Mouse (Mus musculus): Measurements from ENCODE around the gene Hist1h2bm. TPM values are rescaled to one million over a fixed set of nuclear protein-coding genes. Genes with fewer than 3 reads are reported as not detected.

Gene Hist1h2bm
- total RNA-seq, 2 experiments from 2014 or later: 5.5 to 6.1 TPM

DNA sequence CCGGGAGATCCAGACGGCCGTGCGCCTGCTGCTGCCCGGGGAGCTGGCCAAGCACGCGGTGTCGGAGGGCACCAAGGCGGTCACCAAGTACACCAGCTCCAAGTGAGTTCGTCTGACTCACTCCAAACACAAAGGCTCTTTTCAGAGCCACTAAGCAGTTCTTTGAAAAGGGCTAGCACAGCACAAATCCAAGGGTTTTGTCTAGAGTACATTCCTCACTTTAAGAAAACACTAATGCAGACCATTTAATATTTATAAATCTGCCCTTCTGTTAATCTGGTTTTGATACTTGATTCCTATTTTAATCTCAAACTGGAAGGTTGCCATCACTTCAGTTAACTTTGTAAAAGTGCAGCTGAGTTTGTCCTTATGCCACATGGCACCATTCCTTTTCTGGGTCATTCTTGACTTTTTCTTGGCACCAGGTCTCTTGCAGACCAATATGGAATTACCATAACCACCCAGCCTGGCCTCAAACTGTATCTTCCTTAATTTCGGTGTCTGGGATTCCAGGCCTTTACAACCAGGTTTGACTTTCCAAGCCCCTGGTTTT lies 605 bp downstream of the Hist1h2bm start:
- no peak for DNase-seq (ENCODE audit: low spot score)
- intact Hi-C loops (cut with DNase I): no loop called here

DNA sequence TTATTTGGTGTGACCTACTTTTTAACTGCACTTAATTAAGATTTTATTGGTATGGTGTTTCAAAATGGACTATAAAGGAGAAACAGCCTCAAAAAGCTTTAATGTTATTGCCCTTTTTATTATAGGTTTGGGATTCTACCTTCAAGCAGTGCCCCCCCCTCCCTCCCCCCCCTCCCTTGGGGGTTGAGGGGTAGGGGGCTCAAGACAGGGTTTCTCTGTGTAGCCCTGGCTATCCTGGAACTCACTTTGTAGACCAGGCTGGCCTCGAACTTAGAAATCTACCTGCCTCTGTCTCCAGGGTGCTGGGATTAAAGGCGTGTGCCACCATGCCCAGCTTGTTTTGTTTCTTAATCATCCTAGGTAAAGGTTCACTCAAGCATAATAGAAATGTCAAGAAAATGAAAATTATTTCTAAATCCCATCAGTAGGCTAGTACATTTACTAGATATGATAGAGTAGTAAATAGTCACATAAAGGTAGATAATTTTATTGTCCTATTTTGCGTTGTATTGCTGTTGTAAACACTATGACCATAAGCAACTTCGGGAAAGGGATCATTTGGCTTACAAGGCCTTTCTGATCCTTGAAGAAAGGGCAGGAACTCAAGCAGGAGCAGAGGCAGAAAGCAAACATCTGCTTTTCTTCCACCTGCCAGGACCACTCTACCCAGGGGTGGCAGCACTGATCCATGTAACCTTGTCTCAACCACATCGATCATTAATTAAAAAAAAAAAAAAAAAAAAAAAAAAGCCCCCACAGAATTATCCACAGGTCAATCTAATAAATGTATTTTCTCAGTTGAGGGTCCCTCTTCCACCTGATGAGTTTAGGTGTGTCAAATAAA lies 1.4 kb downstream of the Hist1h2bm start:
- intact Hi-C loops (cut with DNase I): no loop called here
- no peak for DNase-seq (ENCODE audit: low spot score)

DNA sequence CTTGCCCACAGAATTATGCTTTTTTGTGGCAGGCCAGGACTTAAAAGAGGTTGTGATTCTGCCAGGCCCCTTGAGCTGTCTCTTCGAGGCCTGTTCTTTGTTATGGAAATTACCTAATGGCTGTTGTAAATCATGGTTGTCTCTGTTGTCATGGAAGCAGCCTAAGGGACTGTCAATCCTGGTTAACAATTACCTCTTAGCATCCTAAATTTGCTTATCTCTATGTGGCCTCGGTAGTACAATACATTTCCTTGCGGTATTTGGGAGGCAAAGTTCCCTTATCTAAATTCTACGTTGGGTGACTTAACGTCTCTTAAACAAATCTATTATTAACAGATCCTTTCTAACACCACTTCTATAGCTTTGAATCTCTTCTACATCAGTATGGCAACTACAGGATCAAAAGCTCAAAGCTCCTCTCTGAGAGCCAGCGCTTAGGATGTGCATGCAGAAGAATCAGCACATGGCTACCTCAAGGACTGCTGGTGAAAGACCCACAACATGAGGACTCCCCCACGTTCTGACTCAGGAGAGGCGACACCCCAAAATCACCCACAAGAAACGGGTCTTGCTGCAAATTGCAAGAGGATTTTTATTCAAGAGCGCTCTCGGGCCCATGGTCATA lies 6.2 kb downstream of the Hist1h2bm start:
- DNase-seq (ENCODE audit: low spot score): no peak
- intact Hi-C loops (cut with DNase I): no loop called here

- no peak for DNase-seq (ENCODE audit: low spot score)
- intact Hi-C loops (cut with DNase I): no loop called here
Observed at GRCm38 (mm10) chr13:21729544-21729943, 7.7 kb downstream of the Hist1h2bm start.

DNA sequence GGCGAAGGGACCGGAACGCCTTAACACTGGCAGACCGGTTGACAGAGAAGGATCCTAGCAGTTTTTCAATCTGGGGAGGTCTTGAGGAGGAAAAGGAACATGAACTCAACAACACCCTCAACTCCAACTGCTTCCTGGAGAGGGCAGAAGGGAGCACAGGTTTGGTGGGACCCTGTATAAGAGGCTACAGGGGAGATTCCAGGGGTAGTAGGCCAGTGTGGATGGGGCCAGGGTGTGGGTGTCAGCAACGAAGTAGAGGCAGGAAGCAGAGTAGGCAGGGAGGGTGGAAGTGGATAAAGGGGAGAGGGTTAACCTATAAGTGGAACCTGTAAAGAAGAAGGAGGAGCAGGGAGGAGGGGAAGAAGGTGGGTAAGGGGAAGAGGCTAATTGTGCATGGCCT lies 11.6 kb downstream of the Hist1h2bm start:
- intact Hi-C loops (cut with DNase I): no loop called here
- DNase-seq (ENCODE audit: low spot score): no peak

DNA sequence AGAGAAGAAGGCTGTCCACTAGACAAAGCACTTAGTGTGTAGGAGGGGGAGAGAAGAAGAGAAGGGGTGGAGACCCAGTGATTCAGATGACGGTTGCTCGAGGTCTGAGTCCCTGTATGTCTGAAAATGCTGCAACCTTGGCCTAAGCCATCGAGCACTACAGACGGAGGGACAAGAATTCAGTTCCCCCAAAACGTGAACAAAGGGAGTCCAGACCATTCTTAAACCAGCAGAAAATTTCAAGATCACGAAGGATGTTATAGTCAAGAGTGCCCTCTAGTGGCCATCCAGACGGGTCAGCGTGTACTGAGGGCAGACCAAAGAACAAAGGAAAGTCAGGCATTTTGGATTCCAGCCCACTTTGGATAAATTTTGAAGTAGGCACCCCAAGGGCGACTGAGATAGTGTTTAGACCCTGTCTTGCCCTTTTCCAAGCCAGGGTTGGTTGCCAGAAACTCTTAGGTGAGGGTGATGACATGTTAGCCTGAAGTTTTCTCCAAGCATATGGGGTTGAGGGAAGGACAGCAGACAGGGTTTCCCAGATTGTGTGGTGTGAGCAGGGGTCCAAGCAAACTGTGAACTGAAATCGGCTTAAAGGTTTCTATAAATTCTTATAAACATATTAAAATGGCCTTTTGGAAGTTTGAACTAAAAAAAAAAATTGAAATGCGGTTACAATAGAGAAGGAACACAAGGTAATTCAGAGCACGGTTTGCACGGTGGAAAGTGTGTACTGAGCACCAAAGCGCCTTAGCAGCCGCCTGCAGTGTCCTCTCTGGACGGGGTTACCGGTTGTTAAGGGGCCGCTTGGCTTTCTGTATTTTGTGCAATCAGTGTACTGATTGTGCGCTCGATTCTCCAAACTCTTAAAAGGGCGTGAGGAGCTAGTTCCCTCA lies 12.4 kb downstream of the Hist1h2bm start:
- intact Hi-C loops (cut with DNase I): loop anchor here (1.0 to 2.0 kb wide), 2 partner anchors 17 to 20 kb away; partner anchors contain the start of gene Hist1h4k
- DNase-seq (ENCODE audit: low spot score): peak; percentile 48

DNA sequence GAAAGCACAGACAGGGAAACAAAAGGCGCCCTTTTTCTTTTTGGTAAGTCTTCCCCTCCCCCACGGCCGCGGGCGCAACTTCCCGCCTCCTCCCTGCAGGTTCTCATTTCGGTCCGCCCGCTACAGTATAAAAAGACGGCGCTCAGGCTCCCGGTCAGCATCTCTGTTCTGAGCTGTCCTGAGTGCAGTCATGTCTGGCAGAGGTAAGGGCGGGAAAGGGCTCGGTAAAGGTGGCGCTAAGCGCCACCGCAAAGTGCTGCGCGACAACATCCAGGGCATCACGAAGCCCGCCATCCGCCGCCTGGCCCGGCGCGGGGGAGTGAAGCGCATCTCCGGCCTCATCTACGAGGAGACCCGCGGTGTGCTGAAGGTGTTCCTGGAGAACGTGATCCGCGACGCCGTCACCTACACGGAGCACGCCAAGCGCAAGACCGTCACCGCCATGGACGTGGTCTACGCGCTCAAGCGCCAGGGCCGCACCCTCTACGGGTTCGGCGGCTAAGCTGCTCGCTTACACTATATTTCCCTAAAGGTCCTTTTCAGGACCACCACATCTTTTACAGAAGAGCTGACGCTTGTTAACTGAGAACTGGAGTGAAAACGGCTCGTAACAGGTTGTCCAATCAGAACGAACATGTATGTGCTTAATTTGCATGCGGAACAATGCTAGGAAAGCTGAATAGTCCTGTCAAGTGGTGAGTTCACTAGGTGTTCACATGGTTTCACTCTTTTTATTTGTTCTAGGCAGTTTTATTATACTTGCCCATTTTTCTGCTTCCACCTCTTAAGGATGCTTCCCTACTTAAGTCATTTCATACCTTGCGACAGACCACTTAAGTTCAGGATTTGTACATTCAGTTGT lies 13.3 kb downstream of the Hist1h2bm start, which contains the start of gene Hist1h4j:
TSS of gene Hist1h4j (plus strand) at position 159 of the 862 bp plus-strand sequence.
- intact Hi-C loops (cut with DNase I): loop anchor here (1.0 to 2.0 kb wide), 2 partner anchors 16 to 21 kb away; partner anchors contain the start of gene Hist1h4k

DNA sequence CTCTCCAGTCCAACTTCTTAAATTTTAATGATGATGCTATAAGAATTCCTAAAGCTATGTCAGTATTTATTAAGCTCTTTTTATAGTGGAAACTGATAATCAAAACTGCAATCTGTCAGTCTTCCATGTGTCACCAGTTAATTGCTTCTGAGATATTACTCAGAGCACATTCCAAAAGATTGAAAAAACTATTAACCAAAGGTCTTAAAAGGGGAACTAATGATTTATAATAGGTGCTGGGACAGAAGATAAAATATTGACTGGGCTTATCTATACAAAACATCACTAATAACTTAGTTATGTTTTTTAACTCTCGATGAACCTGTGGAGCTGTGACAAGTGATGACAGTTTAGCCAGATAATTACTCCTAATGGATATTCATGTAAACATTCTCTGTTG lies 23.2 kb downstream of the Hist1h2bm start:
- intact Hi-C loops (cut with DNase I): no loop called here
- no peak for DNase-seq (ENCODE audit: low spot score)

More for the DNA sequence above, 13.3 kb downstream of the Hist1h2bm start, which contains the start of gene Hist1h4j:
- peak; percentile 44 for DNase-seq (ENCODE audit: low spot score)

GRCm38 (mm10) chr13:21749387-21750158 lies 27.7 kb downstream of the Hist1h2bm start:
- no peak for DNase-seq (ENCODE audit: low spot score)
- intact Hi-C loops (cut with DNase I): loop anchor here (2.0 to 10.0 kb wide), 3 partner anchors 15 to 2005 kb away; partner anchors contain the start of genes Hist1h2ab, Hist1h2ac, Hist1h2bc and Hist1h3b

GRCm38 (mm10) chr13:21750159-21751017 lies 28.5 kb downstream of the Hist1h2bm start, which contains the start of gene Hist1h4k:
TSS of gene Hist1h4k (minus strand) at chr13:21750505.
- intact Hi-C loops (cut with DNase I): loop anchor here (2.0 to 10.0 kb wide), 3 partner anchors 16 to 2004 kb away; partner anchors contain the start of genes Hist1h2ab, Hist1h2ac, Hist1h2bc and Hist1h3b
- DNase-seq (ENCODE audit: low spot score): peak; percentile 72

DNA sequence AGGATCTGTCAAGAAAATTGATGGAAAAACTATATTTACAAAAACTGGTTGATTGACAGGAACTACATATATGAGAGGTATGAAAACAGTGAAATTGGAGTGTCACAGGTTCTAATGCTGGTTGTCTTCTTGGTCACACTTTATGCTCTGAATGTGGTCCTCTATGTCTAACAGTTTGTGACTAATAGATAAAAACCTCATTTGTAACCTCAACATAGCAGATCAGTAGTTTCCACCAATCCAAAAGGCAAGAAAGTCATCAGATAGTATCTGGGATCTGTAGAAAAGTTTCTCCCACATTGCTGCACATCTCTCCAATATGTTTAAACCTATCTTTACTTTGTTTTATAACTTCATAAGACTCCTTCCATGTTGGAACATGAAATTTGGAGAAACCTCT lies 29.6 kb downstream of the Hist1h2bm start:
- intact Hi-C loops (cut with DNase I): loop anchor here (2.0 to 10.0 kb wide), 3 partner anchors 17 to 2003 kb away; partner anchors contain the start of genes Hist1h2ab, Hist1h2ac, Hist1h2bc and Hist1h3b
- DNase-seq (ENCODE audit: low spot score): no peak

DNA sequence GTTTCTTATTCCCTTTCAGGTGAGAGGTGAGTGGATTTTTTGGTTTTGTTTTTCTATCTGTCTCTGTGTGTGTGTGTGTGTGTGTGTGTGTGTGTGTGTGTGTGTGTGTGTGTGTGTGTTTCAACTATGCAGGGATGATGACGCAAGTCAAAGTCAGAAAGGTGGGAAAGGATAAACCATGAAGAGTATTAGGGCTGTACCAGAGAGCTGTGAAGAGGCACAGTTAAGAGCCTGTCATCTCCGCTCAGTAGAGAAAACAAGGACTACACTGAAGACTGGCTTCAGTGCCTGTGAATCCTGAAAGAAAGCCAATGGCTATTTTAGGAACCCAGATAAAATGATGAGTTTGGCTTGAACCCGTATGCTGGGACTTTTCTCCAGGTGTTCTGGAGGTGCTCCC lies 30.0 kb downstream of the Hist1h2bm start:
- DNase-seq (ENCODE audit: low spot score): no peak
- intact Hi-C loops (cut with DNase I): loop anchor here (2.0 to 10.0 kb wide), 3 partner anchors 17 to 2003 kb away; partner anchors contain the start of genes Hist1h2ab, Hist1h2ac, Hist1h2bc and Hist1h3b

DNA sequence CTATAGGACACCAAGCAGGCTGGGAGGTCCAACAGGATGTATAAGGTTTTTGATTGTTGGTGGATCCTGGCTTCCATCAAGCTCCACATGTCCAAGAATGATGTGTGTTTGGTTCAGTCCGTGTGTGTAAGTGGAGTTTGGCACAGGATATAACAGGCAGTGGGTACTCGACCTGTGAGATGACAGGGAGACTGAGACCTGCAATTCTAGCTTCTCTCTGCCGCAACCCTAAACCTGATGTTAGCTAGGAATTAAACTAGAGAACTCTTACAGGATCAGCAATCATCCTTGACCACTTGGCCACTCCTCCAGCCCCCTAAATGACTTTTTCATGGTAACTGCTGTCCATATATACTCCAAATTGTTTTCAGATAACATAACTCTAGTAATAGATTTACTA lies 30.5 kb downstream of the Hist1h2bm start:
- DNase-seq (ENCODE audit: low spot score): no peak
- intact Hi-C loops (cut with DNase I): loop anchor here (10.0 kb wide), 2 partner anchors 1932 to 2002 kb away; partner anchors contain the start of genes Hist1h2ab, Hist1h2ac, Hist1h2bc and Hist1h3b

- DNase-seq (ENCODE audit: low spot score): no peak
- intact Hi-C loops (cut with DNase I): loop anchor here (10.0 kb wide), 2 partner anchors 1932 to 2002 kb away; partner anchors contain the start of genes Hist1h2ab, Hist1h2ac, Hist1h2bc and Hist1h3b
Observed at GRCm38 (mm10) chr13:21753051-21753523, 31.2 kb downstream of the Hist1h2bm start.

DNA sequence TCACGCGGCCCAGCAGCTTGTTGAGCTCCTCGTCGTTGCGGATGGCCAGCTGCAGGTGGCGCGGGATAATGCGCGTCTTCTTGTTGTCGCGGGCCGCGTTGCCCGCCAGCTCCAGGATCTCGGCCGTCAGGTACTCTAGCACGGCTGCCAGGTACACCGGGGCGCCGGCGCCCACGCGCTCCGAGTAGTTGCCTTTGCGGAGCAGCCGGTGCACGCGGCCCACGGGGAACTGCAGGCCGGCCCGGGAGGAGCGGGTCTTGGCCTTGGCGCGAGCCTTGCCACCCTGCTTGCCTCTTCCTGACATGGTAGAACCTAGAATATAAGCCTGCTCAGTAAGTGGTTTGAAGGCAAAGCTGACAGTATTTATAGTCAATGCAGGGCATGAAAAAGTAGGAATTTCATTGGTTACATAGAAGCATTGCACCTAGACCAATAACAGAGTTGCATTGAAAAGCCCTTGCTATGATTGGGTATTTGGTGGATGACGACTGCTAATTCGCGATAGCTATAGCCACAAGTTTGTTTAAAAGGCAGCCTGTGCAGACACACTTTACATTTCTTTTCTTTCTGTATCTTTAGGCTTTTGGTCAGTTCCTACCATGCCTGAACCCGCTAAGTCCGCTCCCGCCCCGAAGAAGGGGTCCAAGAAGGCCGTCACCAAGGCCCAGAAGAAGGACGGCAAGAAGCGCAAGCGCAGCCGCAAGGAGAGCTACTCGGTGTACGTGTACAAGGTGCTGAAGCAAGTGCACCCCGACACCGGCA lies 31.9 kb downstream of the Hist1h2bm start, which contains the start of the genes Hist1h2ak and Hist1h2bn:
TSS of gene Hist1h2ak (minus strand) at position 304 of the 762 bp plus-strand sequence.
TSS of gene Hist1h2bn (plus strand) at position 600 of the 762 bp plus-strand sequence.
- intact Hi-C loops (cut with DNase I): loop anchor here (10.0 kb wide), 2 partner anchors 1931 to 2001 kb away; partner anchors contain the start of genes Hist1h2ab, Hist1h2ac, Hist1h2bc and Hist1h3b
- DNase-seq (ENCODE audit: low spot score): peak; percentile 42

Data from heart, postnatal 25 days (tissue).